In the genomic region with DNA sequence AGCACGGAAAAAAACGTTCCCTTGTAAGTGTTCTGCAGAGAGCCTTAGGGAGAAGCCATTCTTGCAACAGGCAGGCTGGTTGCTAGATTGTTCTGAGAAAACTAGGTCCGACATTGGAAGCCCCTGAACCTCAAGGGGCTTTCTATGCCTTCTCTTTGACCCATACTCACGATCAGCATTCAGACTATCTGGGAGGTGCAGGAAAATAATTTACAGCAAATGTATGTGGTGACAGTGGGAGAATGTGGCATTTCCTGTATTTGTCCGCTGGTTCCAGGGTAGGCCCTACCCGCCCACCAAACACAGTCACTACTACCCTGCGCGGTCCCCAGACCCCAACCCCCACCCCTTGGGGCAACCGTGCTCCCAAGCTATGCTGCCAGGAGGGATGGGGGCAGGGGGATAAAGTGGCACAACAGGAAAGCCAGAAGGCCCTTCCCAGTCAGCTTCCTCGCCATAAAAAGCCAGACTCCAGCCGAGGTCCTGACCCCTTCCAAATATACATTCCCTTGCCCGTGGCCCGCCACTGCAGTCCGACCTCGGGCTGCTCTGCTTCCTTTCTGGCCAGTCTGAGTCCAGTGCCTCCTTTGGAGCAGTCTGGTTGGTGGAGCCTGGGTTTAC, we compare ENCODE assay signal across 13 mouse cellular contexts. TPM values are rescaled to one million over a fixed set of nuclear protein-coding genes. Genes with fewer than 3 reads are reported as not detected.
DNase-seq lines count a peak whose midpoint lies in the region; ATAC-seq lines count a peak whose summit lies in the region.
"Had no signal": no experiment of that assay in that cellular context is flagged by ENCODE, and none has a peak within 500 bp of the region (broad histone marks: within the 10 kb centered on the region; RNA-seq: fewer than 3 reads in every experiment).

No protein-coding gene starts in this region.

- H3K4me2 ChIP-seq in heart, embryonic 15.5 days: 0 out of 2 replicates have a peak overlapping the region, but pooled peaks have one; percentile 26
- no peak overlapping the region for H3K4me2 ChIP-seq in midbrain, embryonic 15.5 days
- peak overlapping the region; percentile 31 for H3K4me2 ChIP-seq in limb, embryonic 11.5 days (ENCODE audit: low read depth, severe bottlenecking)
- H3K4me2 ChIP-seq: intestine, embryonic 15.5 days had no signal

- H3K27me3 ChIP-seq in heart, embryonic 15.5 days: peaks cover 70% of the 10 kb centered on the region
- H3K27me3 ChIP-seq in midbrain, embryonic 10.5 days (ENCODE audit: low read depth, poor library complexity, severe bottlenecking): peaks cover 100% of the 10 kb centered on the region
- peaks cover 85% of the 10 kb centered on the region for H3K27me3 ChIP-seq in midbrain, embryonic 15.5 days (replicated peaks)
- H3K27me3 ChIP-seq in limb, embryonic 11.5 days (ENCODE audit: control insufficient read depth, insufficient read depth, low read length): peaks cover 49% of the 10 kb centered on the region

- H3K27ac ChIP-seq in heart, embryonic 15.5 days: peak overlapping the region; percentile 17; the same call in 1 of the 2 replicates
- H3K27ac ChIP-seq in midbrain, embryonic 10.5 days (replicated peaks): no peak overlapping the region
- H3K27ac ChIP-seq in midbrain, embryonic 15.5 days: no peak overlapping the region
- H3K27ac ChIP-seq in limb, embryonic 11.5 days (replicated peaks; ENCODE audit: low read depth, low read length): no peak overlapping the region
- H3K27ac ChIP-seq: intestine, embryonic 15.5 days had no signal

- WGBS in heart, embryonic 15.5 days: 34% methylated on average over 15 of the region's 15 CpGs
- WGBS in midbrain, embryonic 10.5 days: 13% methylated on average over 15 of the region's 15 CpGs
- 27% methylated on average over 15 of the region's 15 CpGs for WGBS in midbrain, embryonic 15.5 days
- 7% methylated on average over 15 of the region's 15 CpGs for WGBS in limb, embryonic 11.5 days

- no peak for DNase-seq in heart, adult 18-20 months
- DNase-seq in midbrain, embryonic 10.5 days (ENCODE audit: low spot score): peak; percentile 56
- peak; percentile 66 for DNase-seq in limb, embryonic 11.5 days (ENCODE audit: low spot score)
- DNase-seq in adrenal gland, adult 2 months: no peak
- no peak for DNase-seq in urinary bladder, postnatal 4 days (ENCODE audit: low spot score in 2 of 2)
- DNase-seq: cerebellum, adult 18-20 months; gastrocnemius, postnatal 14 days had no signal

- H3K9ac ChIP-seq in heart, embryonic 15.5 days: no peak overlapping the region
- H3K9ac ChIP-seq in midbrain, embryonic 15.5 days: no peak overlapping the region
- H3K9ac ChIP-seq in limb, embryonic 11.5 days (ENCODE audit: low read length): no peak overlapping the region; the same call in 1 of the 2 replicates
- H3K9ac ChIP-seq: intestine, embryonic 15.5 days had no signal

- H3K36me3 ChIP-seq in heart, embryonic 15.5 days: no peaks in the 10 kb centered on the region
- no peaks in the 10 kb centered on the region for H3K36me3 ChIP-seq in midbrain, embryonic 10.5 days
- no peaks in the 10 kb centered on the region for H3K36me3 ChIP-seq in midbrain, embryonic 15.5 days (replicated peaks)
- no peaks in the 10 kb centered on the region for H3K36me3 ChIP-seq in limb, embryonic 11.5 days (ENCODE audit: control insufficient read depth, insufficient read depth, low read length)
- H3K36me3 ChIP-seq: intestine, embryonic 15.5 days had no signal

- no peak overlapping the region for H3K4me3 ChIP-seq in heart, embryonic 15.5 days
- H3K4me3 ChIP-seq in midbrain, embryonic 10.5 days: no peak overlapping the region
- H3K4me3 ChIP-seq in midbrain, embryonic 15.5 days: no peak overlapping the region
- H3K4me3 ChIP-seq in limb, embryonic 11.5 days (ENCODE audit: low read depth, low read length): no peak overlapping the region
- H3K4me3 ChIP-seq: intestine, embryonic 15.5 days had no signal

- no peak; the same call in 1 of the 2 replicates for ATAC-seq in heart, embryonic 15.5 days (replicated peaks; ENCODE audit: insufficient number of reproducible peaks, insufficient read depth, low FRiP score, low read depth)
- ATAC-seq in midbrain, embryonic 15.5 days (replicated peaks): no peak
- peak; percentile 37; the same call in 1 of the 2 replicates for ATAC-seq in limb, embryonic 11.5 days (ENCODE audit: insufficient number of reproducible peaks, low FRiP score, low TSS enrichment, low read depth)
- ATAC-seq: intestine, embryonic 15.5 days had no signal

- H3K9me3 ChIP-seq in heart, embryonic 15.5 days (replicated peaks): no peaks in the 10 kb centered on the region
- no peaks in the 10 kb centered on the region for H3K9me3 ChIP-seq in midbrain, embryonic 10.5 days (replicated peaks)
- no peaks in the 10 kb centered on the region for H3K9me3 ChIP-seq in midbrain, embryonic 15.5 days
- H3K9me3 ChIP-seq in limb, embryonic 11.5 days (ENCODE audit: control insufficient read depth, low read length): no peaks in the 10 kb centered on the region
- H3K9me3 ChIP-seq: intestine, embryonic 15.5 days had no signal

- H3K4me1 ChIP-seq in heart, embryonic 15.5 days (replicated peaks): peaks cover 13% of the 10 kb centered on the region
- peaks cover 26% of the 10 kb centered on the region for H3K4me1 ChIP-seq in midbrain, embryonic 10.5 days
- H3K4me1 ChIP-seq in midbrain, embryonic 15.5 days: peaks cover 8% of the 10 kb centered on the region
- H3K4me1 ChIP-seq in limb, embryonic 11.5 days (ENCODE audit: control insufficient read depth, insufficient read depth, low read length): peaks cover 39% of the 10 kb centered on the region

RNA-seq across cellular contexts. Expression of a gene that starts 9.1 kb away (rescaled TPM):
- 1.9 and 2.2 TPM in 2 replicates for polyA plus RNA-seq in heart, embryonic 15.5 days (2015; fragmentation: Nextera tagmentation; extraction: Ambion mirVana)
- 1 to 10 TPM; 3.3 to 4.2 TPM for total RNA-seq in heart, adult 18-20 months (2021)
- 2.1 and 2.2 TPM in 2 replicates for polyA plus RNA-seq in midbrain, embryonic 10.5 days (2016; fragmentation: Nextera tagmentation; extraction: Ambion mirVana)
- 1.6 and 1.7 TPM in 2 replicates for polyA plus RNA-seq in midbrain, embryonic 15.5 days (2015; fragmentation: Nextera tagmentation; extraction: Ambion mirVana)
- polyA plus RNA-seq in limb, embryonic 11.5 days (2014; fragmentation: Nextera tagmentation; extraction: Ambion mirVana): 5.6 and 6.4 TPM in 2 replicates
- 1 to 10 TPM; 6.6 to 7.3 TPM for total RNA-seq in adrenal gland, adult 2 months (2021)
- 10.9 and 11.3 TPM in 2 replicates for polyA plus RNA-seq in adrenal gland, adult 2 months (2012; rRNA removed)
- total RNA-seq: megakaryocyte-erythroid progenitor cell, adult 5-6 weeks; neutrophil, adult 5-6 weeks had no signal
- polyA plus RNA-seq: liver, embryonic 16.5 days had no signal

Comparison
In these comparisons a context has a peak if more than half of its experiments do, and no peak if none do; other contexts are left out.
1. DNase-seq: peak in midbrain, embryonic 10.5 days (single experiment) and limb, embryonic 11.5 days (single experiment); none in heart, adult 18-20 months (0 of 2), adrenal gland, adult 2 months (single experiment) and urinary bladder, postnatal 4 days (0 of 2).